Mouse (Mus musculus) ovary, adult 18-20 months (tissue): ENCODE measurements at regions not wholly inside any gene's neighbourhood (a gene's known extent, or its start where the extent isn't known, plus 50 kb on each side); places are given as distances from the start of the nearest gene placed in this dataset.

Experiments
- DNase-seq: peaks from one replicate; pipeline ENCODE4 v3.0.0; 2022; ENCODE audit warnings: low spot score, mixed read lengths

DNA sequence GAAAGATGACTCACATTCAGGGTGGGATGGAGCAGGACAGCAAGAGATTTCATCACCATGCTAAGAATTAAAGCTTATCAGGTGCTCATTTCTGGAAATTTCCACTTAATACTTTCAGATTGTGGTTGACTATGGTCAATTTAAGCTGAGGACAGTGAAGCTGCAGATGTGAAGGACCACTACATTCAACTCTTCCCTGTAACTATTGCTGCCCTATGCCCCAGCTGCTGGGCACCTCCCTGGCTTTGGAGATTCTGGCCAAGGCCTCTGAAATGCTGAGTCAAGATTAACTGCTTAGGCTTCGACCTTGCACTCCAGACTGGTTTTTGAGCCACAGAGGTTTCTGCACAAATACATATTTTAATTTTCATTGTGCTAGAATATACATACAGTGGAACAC, 140.4 kb upstream of the Grik3 start:
- DNase-seq: no peak

DNA sequence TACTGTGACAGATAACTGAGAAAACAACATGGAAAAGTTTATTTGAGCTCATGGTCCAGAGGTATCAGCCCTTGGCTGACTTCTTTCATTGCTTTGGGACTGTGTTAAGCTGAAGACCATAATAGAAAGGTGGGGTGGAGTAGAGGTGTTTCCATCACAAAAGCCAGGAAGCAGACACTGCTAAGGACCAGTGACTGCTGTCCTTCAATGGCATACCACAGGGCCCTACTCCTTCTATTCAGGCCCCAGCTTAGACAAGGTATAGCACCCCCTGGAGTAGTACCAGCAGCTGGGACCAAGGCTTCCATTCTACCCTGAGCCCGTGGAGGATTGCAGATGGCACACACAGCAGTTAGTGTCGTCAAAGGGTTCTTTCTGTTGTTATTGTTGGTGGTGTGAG, 151.4 kb upstream of the Grik3 start:
- DNase-seq: no peak

DNA sequence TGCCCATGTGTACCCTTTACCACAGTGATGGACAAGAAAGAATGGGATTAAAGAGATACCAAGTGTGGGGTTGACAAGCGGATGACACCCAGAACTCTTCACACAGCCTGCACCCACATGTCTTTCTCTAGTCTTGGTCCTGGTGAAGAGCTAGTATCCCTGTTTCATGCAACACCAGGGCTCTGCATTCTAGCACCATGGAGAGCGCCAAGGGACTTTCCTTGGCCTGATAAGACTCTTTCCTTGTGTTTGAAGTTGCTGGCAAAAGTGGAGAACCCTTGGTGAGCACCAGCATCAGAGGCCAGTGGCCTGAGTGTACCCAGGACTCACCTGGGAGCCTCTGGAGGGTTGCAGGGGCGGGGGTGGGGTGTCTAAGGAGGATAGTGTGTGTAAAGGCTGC, 161.7 kb upstream of the Grik3 start:
- no peak for DNase-seq

DNA sequence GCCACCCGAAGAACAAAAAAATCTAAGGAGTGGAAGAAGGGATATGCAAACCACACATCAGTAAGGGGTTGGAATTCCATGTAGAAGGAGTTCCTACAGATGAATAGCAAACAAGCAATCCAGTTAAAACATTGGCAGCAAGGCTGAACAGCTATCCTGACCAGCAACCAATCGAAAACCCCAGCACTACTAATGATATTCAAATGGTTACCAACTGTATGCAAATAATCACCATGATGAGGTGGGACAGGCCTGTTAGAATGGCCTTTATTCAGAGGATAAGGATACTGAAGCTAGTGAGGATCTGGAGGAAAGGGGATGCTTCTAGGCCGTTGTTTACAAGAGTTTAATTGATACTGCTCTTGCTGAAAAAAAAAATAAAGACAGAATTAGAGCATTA, 166.0 kb upstream of the Grik3 start:
- DNase-seq: no peak

DNA sequence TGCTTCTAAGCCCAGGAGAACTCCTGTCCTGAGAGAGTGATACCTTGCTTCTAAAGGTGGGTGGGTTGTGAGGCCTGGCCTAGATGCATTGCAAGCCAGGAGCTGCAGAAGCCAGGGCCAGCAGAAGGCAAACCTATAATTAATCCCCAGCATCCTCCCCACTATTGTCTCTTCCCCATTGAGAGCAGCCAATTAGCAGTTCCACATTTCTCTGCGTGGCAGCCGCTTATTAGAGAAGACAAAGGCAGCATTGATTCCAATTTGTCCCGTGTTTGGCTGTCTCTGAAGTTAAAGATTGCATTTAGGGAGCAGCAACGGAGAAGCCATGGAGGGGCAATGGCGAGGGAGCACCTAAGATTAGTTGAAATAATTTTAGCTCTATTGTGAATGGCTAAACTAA, 171.2 kb upstream of the Grik3 start:
- DNase-seq: no peak

DNA sequence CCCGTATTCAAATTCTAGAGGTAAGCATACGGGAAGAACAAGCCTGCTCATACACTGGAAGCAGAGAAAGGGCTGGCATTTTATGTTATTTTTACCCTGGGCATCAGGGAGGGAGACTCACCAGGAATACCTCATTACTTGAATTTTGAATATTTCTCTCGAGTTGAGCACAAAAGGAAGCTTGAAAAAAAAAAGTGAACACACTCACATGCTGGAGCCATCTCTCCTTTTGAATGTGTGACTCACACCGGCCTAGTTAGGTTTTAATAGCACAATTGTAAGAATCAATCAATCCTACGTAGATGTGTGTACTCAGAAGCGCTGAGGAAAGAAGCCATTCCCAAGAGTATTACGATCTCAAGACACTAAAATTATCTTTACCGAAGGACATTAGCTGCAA, 172.2 kb upstream of the Grik3 start:
- no peak for DNase-seq

DNA sequence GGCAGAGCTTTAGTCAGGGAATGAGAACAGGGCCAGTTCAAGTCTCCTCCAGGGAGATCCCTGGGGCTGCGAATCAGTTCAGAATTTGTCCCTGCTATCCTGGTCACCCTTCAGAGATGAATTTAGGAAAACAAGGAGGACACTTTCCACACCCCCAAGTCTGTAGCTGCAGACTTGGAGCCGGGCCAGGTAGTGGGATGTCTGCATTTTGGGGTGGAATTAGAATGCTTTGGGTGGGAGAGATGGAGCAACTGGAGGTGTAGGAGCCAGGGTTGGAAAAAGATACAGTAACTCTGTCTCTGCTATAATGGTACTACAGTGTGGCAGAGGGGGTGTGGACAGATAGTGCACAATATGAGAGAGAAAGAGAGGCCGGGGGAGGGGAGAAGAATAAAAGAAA, 173.6 kb upstream of the Grik3 start:
- no peak for DNase-seq

DNA sequence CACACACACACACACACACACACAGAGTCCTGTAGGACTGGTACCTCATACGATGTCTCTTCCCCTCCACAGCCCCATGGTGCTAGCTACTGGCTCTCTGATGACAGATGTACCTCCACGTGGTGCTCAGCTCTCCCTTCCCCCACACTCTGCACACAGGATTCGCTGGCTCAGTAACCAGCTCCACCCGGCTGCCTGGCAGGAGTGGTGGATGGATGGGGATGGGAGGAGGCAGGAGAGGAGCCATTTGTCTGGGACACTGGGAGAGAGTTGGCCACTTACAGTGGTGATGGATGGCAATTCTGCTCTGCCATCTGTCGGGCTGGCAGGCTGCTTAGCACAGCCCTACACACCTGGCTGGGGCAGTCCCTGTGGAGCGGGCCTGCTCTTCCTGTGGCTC, 174.7 kb upstream of the Grik3 start:
- no peak for DNase-seq

DNA sequence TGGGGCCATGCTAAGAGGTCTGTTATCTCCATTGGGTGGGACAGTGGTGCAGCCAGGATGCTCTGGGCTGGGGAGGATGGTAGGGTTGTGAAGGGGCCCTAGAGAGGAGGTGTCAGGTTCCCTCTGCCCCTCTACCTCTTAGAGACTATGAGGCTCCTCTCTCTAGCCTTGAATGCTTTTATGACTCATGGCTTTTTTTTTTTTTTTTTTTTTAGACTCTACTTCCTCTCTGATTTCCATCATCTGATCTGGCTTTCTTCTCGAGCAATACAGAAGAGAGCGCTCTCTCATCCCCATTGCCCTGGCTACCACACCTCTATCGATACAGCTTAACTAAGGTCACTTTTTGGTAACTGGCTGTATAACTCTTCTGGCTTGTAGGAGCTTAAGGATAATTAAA, 176.6 kb upstream of the Grik3 start:
- DNase-seq: no peak

DNA sequence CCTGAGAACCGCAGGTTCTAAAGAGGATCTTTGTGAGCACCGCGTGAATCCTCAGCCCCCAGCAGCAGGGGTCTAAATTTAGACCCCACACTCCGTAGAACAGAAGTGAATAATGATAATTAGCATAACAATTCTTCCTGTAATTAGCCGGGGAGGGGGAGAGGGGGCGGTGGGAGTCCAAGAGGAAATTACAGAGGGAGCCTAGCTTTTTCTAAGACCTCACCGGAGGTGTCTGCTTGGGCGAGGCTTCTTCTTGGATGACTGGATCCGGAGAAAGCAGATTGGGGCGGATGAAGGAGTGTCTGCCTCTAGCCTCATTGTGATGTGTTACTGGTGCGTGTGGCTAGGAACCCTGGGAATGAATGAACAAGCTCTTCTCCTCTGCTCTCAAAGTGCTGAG, 177.2 kb upstream of the Grik3 start:
- DNase-seq: no peak

DNA sequence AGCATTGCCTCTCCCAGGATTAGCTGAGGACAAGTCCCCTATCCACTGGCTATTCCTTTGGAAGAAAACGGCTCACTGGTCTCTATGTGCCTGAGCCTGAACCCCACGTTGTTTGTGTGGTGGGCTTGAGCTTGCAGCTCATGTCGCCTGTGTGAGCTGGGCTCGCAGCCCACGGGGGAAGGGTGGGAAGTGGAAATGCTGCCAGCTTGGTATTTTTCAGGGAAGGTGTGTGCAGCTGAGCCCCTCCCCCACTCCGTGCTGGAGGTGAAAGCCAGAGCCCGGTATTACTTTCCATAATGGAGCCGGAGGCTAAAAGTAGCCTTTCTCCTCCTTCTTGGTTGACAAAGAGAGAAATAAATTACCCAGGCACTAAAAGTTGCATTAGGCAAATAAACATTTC, 180.5 kb upstream of the Zc3h12a start:
- DNase-seq: no peak

DNA sequence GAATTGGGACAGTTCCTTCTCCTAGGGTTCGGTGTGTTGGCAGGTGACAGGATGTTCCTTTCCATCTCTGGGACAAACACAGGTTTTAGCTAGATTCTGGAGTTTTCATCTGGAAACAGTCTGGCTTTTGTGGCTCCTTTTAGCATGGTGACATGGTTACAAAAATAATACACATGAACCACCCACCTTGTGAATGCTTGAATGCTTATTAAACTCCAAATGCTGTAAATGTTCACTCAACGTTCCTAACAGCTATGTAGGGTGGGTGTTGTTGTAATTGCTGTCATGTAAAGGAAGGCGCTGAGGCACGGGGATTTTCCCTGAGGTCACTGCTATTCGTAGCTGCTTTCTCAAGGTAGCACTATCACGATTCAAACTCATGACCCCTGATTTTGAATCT, 178.1 kb upstream of the Zc3h12a start:
- no peak for DNase-seq

DNA sequence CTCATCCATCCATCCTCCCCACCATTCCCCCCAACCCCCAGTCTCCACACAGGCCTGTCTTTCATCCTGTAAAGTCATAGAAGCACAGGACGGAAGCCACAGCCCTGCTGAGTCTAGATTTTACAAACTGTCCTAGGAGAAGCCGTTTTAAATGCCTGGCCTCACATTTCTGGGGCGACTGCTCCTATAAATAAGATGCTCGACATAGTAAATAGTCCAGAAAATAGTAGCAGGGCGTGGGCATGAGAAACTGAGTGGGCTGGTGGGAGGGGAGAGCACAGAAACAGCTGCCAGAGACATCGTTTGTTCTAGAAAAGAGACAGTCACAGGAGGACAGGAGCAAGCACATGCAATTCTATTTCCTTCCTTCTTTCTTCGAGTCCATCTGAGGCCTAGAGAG, 175.0 kb upstream of the Zc3h12a start:
- DNase-seq: no peak

DNA sequence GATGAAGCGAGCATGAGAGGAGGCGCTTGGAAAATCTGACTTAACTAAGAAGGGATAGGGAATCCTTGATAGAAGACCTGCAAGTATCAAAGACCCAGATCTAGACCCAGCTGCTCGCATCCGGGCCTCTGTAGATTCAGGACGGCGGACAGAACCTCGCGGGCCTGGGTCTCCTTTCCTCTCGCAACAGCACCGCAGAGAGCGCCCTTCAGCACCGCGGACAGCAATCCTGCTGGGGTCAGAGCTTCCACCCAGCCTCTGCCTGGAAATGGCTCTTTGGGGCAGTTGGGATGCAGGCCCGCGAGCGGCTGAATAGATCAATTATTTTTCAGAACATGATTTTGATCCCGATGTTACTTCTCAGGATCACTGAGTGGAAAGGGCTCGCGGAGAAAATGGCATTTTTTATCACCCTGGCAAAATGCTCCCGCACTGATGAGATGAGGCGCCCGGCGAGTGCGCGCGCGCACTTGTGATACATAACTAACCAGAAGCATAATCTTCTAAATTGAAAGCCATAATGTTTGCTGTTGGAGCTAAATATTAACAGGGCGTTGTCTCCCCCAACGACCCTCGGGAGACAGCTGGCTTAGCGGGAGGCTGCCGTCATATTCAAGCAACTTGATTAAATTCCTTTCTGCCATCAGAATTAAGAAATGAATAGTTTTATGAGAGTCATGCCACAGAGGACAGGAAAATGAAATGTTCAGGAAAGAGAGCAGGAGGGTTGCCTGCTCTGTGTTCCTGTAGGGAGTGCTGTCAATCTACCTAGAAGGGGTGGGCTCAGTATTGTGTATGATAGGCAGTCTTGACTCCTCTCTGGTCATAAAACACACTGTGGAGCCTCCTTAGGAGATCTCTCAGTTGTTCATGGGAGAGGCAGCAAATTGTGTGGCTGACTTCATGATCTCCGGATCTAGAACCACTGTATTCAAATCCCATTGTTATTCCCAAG, 173.1 kb upstream of the Zc3h12a start:
- DNase-seq: peak; percentile 51

DNA sequence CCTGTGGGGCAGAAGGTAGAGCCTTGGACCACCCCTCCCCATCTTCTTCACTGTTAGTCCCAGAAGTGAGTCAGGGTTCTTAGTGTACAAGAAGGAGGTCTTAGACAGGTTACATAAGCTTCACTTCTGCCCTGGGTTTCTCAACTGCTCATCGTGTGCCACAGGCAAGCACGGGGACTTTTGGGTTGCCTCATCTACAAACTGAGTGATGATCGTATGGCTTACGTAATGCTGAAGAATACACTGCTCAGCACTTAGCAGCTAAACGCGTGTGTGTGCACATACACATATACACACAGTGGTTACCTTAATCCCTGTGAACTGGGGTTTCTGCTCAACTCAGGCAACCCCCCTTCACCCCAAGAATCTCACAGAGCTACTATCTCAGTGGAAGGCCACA, 163.1 kb upstream of the Zc3h12a start:
- no peak for DNase-seq

DNA sequence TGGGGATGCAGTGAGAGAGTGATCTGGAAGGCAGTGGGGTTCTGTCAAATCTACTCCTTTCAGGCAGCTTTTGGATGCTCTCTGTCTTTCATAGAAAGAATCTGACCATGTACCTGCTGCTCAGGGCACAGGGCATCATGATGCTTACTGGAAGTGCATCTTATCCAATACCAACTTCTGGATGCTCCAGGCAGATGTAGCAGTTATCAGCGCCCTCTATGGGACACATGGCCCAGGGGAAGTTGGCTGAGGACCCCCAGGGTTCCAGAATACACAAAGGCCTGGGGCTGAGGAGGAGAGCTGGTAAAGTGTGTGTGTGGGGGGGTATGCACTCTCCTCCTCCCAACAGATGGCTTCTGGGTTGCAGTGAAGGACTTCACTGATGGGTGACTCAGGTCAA, 162.1 kb upstream of the Zc3h12a start:
- no peak for DNase-seq

DNA sequence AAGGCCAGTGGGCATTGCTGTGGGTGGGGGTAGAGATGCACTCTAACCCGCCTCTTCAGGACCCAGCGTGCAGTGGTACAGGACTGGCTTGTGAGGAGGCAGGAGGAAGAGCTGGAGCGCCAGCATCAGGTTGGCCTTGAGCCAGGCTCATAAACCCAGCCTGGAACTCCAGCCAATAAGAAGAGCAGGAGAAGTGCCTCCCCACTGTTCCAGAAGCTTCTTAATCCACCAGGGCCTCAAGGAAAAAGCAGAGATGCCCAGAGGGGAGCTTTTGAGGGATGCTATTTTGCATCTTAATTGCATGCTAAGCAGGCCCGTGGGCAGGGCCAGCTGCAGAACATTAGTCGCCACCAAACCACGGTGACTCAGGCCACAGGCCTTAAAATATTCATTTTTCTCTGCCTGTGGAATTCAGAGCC, 161.4 kb upstream of the Zc3h12a start:
- DNase-seq: no peak

DNA sequence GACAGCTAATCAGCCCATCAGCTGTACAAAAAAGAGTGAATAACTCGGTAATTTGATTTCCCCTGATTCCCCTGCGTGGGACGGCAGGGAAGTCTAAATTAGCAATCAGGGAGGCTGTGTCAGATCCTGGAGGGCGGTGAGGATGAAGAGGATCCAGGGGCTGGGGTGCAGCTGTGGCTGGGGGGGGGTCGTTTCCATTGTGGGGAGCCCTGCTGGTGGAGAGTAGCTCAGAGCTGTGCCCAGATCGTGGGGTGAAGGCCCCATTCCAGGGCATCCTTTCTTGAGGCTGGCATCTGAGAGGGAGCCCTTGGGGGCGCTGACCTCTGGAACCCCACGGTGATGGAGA, 155.3 kb upstream of the Zc3h12a start:
- no peak for DNase-seq

DNA sequence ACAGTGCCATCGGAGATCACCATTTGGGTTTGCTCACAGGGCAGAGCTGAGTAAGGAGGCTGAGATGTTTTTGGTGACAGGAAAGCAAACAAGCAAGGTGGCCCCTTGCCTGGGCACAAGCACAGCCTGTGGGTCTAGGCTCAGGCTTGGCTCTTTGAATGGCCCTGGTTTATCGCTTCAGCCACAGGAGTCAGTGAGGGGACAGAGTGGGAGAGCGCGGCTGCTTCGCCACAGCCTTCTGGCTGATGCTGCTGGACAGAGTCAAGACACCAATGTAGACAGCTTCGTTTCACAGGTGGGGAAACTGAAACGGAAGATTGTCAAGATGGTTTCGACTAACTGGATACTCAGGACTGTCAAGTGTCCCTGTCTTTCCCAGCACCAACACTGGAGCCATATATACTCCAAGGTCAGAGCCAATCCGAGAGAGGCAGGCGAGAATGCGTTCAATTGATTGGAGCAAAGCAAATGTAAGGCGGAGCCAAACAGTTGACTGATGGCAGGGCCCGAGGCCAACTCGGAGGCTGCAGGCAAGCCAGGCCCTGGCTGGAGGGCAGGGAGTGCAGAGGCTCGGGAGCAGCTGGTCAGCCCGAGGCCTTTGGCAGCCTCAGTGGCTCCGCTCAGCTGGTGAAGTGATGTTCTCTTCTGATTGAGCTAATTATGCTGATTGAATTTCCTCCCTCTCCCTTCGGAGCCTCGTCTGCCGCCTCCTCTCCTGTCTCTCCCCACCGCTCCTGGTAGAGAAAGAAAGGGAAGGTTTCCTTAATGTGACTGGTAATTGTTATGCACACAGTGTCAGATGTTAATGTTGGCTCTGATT, 154.7 kb upstream of the Zc3h12a start:
- DNase-seq: peak; percentile 6

DNA sequence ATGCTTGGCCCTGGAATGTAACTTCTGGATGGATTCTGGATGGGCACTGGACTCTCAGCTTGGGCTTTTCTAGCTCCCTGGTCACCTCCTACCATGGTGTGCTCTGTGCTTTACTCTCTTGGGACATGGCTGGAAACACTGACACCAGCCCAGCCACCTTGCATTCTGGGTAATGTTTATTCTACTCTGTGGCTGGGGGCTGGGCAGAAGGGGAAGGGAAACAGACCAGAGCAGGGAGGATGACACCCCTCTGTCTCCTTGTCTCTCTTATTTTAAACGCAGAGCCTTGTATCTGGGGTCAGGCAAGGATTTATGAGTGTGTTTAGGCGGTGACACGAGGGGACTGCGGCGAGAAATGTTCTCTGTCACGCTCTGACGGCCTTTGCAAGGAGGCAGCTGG, 151.5 kb upstream of the Zc3h12a start:
- DNase-seq: no peak

DNA sequence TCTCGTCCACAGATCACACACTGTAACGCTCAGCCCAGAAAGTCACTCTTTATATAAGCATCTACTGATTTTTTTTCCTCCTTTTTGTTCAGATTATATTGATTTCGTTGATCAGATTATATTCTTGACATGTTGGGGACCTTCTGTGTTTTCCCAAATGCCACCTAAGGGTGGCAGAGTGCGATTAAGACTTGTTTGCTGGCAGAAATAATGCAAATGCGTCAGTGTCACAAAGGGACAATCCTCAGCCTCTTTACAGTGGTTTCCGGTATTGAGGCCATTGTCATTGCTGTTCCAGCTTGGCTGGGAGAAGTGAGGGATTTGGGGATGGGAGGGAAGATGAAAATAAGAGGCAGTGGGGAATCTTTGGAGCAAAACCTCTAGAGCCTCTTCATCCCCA, 149.2 kb upstream of the Zc3h12a start:
- no peak for DNase-seq

DNA sequence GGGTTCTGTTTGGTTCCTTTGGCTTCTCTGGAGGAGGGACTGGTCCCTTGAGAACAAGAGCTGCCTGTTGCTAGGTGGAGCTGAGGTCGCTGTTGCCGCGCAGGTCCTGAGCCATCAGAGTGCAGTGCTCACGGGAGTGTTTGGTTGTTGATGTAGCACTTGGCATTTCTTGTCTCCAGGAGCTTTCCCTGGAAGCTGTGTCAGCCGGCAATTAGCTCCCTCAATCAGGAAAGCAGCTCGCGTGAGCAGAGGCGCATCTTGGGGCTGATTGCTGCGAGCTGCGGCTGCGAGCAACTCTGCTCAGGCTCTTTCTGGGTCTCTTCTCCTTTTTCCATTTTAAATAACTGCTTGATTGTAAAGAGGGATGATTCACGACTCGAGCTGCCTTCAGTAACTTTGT, 147.6 kb upstream of the Zc3h12a start:
- no peak for DNase-seq

DNA sequence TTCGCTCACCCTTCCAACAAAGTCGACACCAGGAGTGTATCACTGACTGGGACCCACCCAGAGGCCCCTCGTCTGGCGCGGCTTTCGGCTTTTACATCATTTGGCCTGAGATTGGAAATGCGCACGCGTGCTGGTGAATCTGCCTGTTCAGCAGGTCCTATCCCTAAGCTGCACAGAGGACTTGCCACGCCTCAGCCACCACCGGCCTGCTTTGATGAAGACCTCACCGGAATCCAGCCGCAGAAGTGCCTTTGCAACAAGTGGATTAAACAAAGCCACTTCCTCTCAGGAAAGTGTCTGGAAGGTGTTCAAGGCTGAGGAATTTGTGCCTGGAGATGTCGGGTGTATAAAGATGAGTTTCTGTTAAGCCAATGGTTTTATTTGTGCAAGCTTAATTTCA, 143.3 kb upstream of the Zc3h12a start:
- no peak for DNase-seq

DNA sequence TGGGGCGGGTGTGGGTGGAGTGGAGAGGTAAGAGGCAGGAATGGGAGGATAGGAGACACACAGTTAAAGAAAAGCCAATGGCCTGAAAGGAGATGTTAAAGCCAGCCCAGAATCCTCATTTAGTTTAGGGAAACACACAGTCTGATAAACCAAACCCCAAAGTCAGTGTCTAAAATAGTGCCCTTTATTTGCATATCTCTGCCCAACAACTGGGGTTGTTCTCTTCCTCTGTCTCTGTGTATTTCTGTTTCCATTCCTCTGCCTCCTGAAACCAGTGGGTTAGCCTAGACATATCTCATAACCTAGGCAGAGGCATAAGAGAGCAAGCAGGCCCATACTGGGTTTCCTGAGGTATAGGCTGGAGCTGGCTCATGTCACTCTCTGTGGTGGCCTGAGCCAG, 138.6 kb upstream of the Zc3h12a start:
- DNase-seq: no peak
